Mouse (Mus musculus): ENCODE results near the gene Agap1. TPM values are rescaled to one million over a fixed set of nuclear protein-coding genes. Genes with fewer than 3 reads are reported as not detected.

Agap1 gene
- total RNA-seq, 2 experiments from 2014 or later: 224 to 253 TPM

DNA sequence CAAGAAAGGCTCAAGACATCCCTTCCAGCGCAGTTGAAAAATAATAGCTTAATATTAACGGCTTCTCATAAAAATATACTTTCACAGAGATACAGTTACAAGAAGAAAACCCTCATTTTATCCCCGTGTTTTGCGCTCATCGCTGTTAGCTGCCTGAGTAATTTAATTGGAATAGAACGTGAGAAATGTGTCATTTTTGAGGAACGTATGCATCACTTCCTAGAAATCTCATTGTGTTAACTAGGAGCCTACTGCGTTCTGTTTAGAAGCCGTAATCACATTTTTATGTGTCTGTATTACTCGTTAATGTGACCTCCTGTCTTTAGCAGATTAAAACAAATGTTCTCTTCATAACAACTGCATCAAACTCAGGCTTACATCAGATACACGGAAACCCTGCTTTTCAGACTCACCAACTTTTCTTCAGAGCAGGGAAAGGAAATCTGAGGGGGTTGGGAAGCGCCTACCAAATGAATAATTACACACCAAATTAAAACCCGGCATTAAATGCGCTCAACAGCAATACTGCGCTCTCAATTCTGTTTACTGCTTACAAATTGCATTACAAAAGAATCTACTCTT is 487.9 kb downstream of the Agap1 start:
- no peak for DNase-seq (ENCODE audit: low spot score in 2 of 2)

DNA sequence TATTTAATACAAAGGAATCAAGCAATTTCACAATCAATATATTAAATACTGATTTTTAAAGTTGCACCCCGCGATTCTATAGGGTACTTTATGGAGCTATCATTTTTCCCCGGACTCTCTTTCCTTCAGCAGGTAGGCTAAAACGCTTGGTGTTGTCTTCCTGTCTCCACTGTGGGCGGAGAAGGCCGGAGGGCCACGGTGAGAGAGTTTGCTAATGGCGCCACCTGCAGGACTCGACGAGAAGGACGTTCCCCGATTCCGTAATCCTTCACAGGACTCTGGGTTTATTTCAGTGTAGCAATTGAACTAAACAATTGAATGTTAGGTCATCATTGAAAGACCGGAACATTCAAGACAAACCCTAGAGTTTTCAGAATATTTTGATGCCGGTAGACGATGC is 488.6 kb downstream of the Agap1 start:
- DNase-seq (ENCODE audit: low spot score in 2 of 2): peak; percentile 72 to 82

Data from left cerebral cortex, adult 18-20 months (tissue).